Mouse (Mus musculus): ENCODE measurements at regions not wholly inside any gene's neighbourhood (a gene's known extent, or its start where the extent isn't known, plus 50 kb on each side); places are given as distances from the start of the nearest gene placed in this dataset.

GRCm38 (mm10) chr3:9373896-9374295 is 236.0 kb downstream of the Zfp704 start:
- DNase-seq (ENCODE audit: low spot score): no peak

DNA sequence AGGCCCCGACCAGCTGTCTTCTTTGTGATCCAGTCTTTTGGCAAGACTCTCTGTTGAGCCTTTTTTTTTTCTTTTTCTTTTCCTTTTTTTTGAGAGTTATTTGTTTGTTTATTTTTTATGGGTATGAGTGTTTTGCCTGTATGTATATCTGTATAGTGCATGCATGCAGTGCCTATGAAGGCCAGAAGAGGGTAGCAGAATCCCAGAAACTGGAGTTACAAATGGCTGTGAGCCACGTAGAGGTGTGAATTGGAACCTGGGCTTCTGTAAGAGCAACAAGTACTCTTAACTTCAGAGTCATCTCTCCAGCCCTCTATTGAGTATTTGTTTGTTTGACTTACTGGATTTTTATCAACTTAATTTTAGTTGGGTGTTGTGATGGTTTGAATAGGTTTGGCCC is 239.8 kb downstream of the Zfp704 start:
- DNase-seq (ENCODE audit: low spot score): no peak

DNA sequence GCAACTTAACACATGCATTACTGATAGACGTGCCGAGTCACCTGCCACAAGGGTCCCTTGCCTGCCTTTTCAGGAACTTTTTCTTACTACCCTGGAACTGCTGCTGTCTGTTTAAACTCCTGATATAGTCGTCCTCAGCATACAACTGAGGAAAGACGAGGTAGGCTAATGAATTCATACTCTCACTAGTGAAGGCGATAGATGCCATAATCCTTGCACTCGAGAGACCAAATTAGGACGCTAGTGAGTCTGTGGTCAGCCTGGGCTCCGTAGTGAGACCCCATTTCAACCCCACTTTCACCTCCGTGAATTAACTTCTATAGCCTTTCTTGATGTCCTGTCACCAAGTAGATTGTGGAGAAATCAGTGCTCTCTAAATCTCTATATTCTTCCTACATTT is 244.1 kb downstream of the Zfp704 start:
- no peak for DNase-seq (ENCODE audit: low spot score)

GRCm38 (mm10) chr3:9359186-9359585 is 250.7 kb downstream of the Zfp704 start:
- DNase-seq (ENCODE audit: low spot score): no peak

DNA sequence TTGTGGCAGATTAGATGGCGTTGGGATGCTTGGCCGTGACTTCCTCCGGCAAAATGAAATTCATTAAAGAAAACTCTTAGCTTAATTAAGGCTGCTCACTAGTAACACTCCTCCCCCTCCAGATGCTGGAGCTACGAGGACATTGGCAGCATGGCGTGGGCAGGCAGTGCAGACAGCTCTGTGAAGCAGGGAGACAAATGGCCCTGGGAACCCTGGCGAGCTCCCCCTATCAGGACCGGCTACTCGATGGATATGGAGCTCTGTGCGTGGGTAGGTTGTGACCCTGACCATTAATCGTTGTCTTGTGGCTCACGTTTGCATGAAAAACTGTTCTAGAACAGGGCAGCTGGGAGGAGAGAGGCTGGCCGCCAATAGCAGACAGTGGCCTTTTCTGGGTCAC is 251.8 kb downstream of the Zfp704 start:
- DNase-seq (ENCODE audit: low spot score): no peak

- no peak for DNase-seq (ENCODE audit: low spot score)
These were observed 252.2 kb downstream of the Zfp704 start for GRCm38 (mm10) chr3:9357639-9358038.

GRCm38 (mm10) chr3:9355875-9356274 is 254.0 kb downstream of the Zfp704 start:
- DNase-seq (ENCODE audit: low spot score): no peak

GRCm38 (mm10) chr3:9354756-9355155 is 255.1 kb downstream of the Zfp704 start:
- no peak for DNase-seq (ENCODE audit: low spot score)

DNA sequence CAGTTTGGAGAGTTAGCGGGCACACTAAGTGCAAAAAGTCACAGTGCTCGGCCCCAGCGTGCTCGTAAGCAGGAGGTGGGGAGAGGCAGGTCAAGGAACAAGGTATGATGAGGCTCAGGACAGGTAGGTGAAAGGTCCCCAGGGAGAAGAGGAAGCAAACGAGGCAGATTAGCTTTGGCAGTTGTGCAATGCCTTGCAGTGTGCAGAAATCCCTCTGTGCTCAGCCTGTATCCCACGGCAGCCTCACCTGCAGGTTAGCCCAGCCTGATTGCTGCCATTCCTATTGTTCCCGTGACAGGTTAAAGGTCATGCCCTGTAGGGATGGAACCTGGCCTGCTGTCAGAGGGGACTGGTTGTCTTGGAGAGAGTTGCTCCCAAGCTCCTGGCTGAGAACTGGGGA is 257.6 kb downstream of the Zfp704 start:
- DNase-seq (ENCODE audit: low spot score): no peak

- DNase-seq (ENCODE audit: low spot score): no peak
These were observed 260.1 kb downstream of the Zfp704 start for GRCm38 (mm10) chr3:9349822-9350221.

DNA sequence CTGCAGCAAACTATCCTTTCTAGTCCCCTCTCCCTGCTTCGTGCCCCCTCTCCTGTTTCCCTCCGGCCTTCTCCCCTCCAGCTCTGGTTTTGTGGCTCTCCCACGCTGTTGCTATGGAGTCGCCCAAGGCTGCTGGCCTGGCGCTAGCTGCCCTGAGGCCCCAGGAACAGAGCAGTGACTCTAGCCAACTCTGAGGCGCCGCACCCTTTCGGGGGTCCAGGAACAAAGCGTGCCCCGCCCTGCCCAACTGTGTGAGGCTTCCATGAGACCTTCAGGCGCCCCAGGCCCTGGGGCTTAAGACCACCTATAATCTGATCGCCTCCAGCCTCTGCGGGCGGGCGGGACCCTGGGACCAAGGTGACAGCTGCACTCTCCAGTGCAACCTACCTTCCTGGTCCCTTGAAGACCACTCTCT is 262.4 kb downstream of the Zfp704 start:
- DNase-seq (ENCODE audit: low spot score): peak; percentile 72

DNA sequence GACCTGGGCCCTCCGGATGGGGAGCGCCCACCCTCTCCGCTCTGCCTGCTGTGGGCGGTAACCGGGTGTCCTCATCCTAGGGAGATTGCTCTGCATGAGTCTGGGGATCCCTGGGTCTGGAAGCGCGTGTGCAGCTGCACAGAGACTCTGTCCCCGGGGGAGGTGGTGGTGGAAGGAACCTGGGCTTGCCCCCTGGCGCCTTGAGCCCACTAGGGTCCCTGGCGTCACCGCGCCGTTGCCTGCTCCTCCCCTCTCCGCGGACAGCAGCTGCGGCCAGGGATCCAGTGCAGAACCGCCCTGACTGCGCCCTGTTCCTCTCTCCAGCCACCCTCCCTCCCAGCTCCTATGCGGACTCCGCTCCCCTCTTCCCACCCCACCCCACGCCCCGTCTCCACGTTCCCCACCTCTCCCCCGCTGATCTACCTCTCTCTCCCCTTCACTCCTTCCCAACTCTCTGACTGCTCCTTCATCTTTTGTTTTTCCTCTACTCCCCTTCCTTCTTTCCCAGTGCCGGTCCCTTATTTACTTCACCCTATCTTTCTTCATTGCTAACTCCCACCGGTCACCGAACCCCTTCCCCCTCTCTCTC is 262.9 kb downstream of the Zfp704 start:
- peak; percentile 23 for DNase-seq (ENCODE audit: low spot score)

- DNase-seq (ENCODE audit: low spot score): no peak
These were observed 263.5 kb downstream of the Zfp704 start for GRCm38 (mm10) chr3:9346356-9346755.

DNA sequence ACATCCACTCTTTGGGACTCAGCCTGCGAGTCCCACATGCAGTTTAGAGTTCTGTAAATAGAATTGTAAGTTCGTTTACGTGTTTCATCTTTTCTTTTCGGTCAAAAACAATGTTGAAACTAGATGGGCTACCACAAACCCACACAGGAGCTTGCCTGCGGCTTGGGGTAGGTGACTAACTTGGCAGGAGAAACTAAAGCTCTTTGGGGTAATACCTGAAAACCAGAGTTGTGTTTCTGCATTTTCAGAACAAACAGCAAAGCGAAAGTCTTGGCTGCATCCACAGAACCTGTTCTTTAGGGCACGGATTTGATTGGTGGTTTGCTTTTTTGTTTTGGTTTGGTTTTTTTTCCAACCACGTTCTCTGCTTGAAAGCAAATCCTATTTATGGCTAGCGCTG is 264.0 kb downstream of the Zfp704 start:
- DNase-seq (ENCODE audit: low spot score): no peak

GRCm38 (mm10) chr3:9343586-9343985 is 266.3 kb downstream of the Zfp704 start:
- no peak for DNase-seq (ENCODE audit: low spot score)

DNA sequence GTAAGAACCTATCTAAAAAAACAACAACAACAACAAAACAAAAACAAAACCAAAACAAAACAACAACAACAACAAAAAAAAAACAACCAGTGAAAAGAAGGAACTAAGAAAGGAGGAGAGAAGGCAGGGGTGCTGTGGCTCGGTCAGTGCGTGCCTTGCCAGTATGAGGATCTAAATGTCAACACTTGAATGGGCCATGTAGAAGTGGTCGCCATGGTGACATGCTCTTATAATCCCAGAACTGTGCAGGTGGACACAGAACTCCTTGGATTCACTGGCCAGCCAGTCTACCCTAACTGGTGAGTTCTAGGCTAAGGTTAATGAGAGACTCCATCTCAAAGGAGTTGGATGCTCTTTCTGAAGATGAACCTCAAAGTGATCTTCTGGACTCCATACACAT is 267.7 kb downstream of the Zfp704 start:
- DNase-seq (ENCODE audit: low spot score): no peak

DNA sequence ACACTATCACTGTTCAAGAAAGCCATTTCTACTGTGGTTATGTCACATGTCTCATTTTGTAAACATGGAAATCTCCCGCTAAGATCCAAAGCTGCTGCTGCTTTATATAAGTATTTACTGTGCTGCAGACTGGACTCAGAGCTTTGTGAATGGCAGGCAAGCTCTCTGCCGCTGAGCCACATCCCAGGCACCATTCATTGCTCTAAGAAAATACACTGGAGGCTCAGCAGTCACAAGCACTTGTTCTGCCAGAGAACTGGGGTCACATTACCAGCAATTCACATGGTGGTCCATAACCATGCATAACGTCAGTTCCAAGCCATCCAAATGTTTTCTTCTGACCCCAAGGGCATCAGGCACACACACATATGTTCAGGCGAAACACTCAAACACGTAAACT is 268.2 kb downstream of the Zfp704 start:
- no peak for DNase-seq (ENCODE audit: low spot score)

- no peak for DNase-seq (ENCODE audit: low spot score)
These were observed 268.6 kb downstream of the Zfp704 start for GRCm38 (mm10) chr3:9341244-9341643.

DNA sequence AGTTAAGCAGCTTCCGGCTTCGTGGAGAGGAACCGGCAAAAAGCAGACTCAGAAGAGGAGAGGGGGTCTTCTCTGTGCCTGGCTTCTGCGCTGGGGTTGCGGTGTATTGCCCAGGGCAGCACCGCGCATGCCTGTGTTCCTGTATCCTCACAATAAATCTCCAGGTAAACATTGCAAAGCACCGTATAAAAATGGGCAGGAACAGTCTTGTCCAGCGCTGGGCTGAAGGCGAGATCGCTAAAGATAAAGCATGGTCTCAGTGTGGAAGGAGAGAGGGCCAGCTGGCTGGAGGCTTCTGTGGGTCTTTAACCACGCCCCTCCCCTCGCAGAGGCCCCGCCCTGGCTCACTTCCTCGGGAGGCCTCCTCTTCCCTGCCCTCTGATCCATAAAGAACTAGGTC is 269.1 kb downstream of the Zfp704 start:
- DNase-seq (ENCODE audit: low spot score): peak; percentile 26

DNA sequence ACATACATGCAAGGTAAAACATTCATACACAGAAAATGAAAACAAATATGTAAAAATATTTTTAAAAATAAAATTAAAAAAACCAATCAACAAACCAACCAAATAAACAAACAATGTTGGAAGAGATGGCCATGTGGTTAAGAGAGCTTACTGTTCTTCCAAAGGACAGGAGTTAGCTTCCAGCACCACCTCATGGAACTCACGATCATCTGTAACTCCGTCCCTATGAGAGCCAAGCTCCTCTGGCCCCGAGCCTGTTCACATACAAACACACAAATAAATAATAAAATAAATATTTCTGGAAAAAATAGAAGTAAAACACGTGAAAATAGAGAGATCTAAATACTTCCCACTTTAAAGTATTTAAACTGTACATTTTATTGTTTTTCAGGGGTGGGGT is 269.5 kb downstream of the Zfp704 start:
- no peak for DNase-seq (ENCODE audit: low spot score)

- DNase-seq (ENCODE audit: low spot score): no peak
These were observed 270.2 kb downstream of the Zfp704 start for GRCm38 (mm10) chr3:9339669-9340068.

DNA sequence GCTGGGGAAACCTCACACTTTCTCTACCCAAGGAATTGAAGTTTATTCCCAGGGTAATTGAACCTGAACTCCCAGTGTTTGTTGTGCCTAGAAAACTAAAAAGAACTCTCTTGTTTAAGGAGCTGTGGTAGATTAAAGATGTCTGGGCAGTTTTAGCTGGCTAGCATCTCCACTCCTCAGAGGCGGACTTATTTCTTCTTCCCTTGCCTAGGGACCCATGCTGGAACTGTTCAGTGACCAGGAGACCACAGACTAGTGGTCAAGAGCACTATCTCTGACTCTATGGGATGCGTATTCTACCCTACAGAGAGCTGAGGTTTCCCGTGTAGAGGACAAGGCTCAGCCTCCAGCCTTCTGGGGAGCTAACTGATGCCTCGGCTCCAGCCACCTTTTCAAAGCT is 274.3 kb downstream of the Zfp704 start:
- DNase-seq (ENCODE audit: low spot score): no peak
